Mouse (Mus musculus) thymus, postnatal 25 days (tissue): ENCODE data around the gene Fam69b.
A peak's percentile ranks its signal among the peaks of the same experiment; 100 is the strongest.

Experiments used
- DNase-seq: peaks from one replicate; pipeline ENCODE4 v3.0.0; 2022

Gene Fam69b

GRCm38 (mm10) chr2:26663112-26663511 is 34.9 kb downstream of the Fam69b start:
- no peak for DNase-seq

- peak; percentile 70 for DNase-seq
Measured at GRCm38 (mm10) chr2:26663551-26663950, 35.3 kb downstream of the Fam69b start.

- DNase-seq: peak; percentile 33
Measured at GRCm38 (mm10) chr2:26668746-26669145, 40.5 kb downstream of the Fam69b start.

- DNase-seq: no peak
Measured at GRCm38 (mm10) chr2:26671182-26671581, 42.9 kb downstream of the Fam69b start, which contains the start of gene Lcn4. Lcn4 (minus strand) TSS chr2:26671282.
